Mouse (Mus musculus): ENCODE measurements around the gene Bri3bp.
"Not testable (repeated sequence)": the region's sequence is repeated elsewhere in the genome, so short reads cannot be mapped to it uniquely, and the experiment has no call there.

The Bri3bp gene

GRCm38 (mm10) chr5:125409348-125410090 lies 31.8 kb upstream of the Bri3bp start:
- DNase-seq (ENCODE audit: low spot score) = peak; percentile 59

DNA sequence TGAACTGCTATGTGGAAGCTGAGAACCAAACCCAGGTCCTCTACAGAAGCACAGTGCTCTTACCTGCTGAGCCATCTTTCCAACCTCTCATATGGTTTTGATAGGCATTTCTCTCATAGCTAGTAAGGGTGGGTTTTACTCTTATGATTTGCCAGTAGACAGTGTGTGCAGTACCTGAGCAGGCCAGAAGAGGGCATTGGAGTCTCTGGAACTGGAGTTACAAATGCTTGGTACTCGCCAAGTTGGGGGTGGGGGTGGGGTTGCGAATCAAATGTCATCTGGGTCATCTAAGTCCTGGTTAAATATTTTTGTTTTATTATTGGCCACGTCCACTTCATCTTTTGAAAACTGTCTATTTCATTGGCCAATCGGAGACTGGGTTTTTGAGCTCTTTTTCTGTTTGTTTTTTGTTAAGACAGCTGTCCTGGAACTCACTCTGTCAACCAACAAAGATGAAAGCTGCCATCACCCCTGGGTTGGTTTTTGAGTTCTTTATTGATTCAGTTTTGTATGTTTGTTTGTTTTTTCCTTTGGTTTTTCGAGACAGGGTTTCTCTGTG lies 29.3 kb upstream of the Bri3bp start:
- DNase-seq (ENCODE audit: low spot score) = peak; percentile 78

DNA sequence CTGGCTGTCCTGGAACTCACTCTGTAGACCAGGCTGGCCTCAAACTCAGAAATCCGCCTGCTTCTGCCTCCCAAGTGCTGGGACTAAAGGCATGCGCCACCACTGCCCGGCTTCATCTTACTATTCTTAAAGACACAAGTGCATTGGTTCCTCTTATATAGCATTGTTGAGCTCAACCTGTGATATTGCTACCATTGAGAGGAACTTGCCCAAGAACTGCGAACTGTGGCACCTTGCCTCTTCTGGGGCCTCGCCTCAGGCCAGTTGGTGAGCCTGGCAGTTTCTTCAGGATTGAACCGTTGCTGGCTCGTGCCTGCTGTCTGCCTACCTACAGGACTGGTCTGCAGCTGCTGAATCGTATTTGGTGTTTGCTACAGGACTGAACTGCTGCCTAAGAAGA lies 28.8 kb upstream of the Bri3bp start:
- not testable (repeated sequence) for DNase-seq (ENCODE audit: low spot score)

DNA sequence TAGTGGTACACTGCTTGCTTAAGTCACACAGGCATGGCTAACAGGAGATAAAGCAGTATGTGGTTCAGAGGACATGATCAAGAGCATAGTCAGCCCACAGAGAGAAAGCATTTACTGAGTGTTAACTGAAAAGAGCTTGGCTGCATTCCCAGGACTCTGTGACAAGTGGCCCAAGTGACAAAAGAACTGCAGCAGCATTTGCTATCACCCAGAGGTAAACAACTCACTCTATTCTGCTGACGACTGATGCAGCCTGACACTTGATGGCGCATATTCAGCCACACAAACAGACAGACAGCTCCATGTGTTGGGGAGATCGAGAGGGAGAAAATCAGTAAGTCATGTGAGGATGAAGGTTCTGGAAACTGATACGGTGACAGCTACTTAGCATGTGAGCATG lies 27.6 kb upstream of the Bri3bp start:
- no peak for DNase-seq (ENCODE audit: low spot score)

- no peak for DNase-seq (ENCODE audit: low spot score)
Observed at GRCm38 (mm10) chr5:125416183-125416582, 25.2 kb upstream of the Bri3bp start.

- no peak for DNase-seq (ENCODE audit: low spot score)
Observed at GRCm38 (mm10) chr5:125418636-125419035, 22.7 kb upstream of the Bri3bp start.

- DNase-seq (ENCODE audit: low spot score) = no peak
Observed at GRCm38 (mm10) chr5:125419124-125419523, 22.2 kb upstream of the Bri3bp start.

DNA sequence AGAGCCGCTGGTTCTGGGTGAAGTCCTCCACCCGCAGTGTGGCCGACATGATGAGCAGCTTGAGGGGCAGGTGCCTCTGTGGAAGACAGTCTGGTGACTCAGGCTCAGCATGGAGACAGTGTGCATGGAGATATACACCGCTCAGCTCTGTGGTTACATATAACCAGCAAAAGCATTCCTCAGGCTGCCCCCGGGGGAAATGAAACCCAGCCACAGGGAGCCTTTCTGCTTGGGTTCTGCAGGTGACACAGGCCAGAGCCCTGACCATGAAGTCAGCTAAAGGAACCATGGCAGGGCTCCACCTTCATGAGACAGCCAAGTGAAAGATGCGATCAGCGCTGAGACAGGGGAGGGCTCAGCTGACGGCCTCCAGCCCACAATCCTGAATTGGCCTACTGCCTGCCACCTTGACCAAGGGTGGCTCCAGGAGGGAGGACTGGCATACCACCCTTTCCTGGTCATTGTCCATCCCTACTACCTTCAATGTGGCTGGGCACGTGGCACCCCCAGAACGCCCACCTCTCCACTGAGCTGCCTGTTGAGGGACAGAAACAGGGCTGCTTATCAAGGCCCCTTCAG lies 15.6 kb upstream of the Bri3bp start:
- DNase-seq (ENCODE audit: low spot score) = no peak

DNA sequence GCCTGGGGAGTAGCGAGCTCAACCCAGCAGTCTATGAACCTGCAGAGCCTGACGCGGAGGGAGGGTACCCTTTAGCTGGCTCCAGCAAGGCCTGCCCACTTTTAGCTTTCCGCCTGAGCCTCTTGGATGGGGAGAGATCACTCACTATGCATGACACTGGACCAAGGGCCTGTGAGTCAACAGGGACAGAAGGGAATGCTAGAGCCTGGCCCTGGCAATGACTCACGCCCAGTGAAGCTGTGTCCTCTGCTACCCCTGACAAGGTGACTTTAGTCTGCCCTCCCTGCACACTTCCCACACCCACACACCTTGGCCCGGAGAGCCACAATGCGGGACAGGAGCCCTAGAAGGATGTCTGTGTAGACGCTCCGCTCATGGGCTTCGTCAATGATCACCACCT lies 15.0 kb upstream of the Bri3bp start:
- DNase-seq (ENCODE audit: low spot score) = no peak

GRCm38 (mm10) chr5:125432324-125432723 lies 9.0 kb upstream of the Bri3bp start:
- DNase-seq (ENCODE audit: low spot score) = not testable (repeated sequence)

- DNase-seq (ENCODE audit: low spot score) = peak; percentile 97
Observed at GRCm38 (mm10) chr5:125433793-125434337, 7.5 kb upstream of the Bri3bp start, which contains the start of gene Dhx37. TSS of gene Dhx37 (minus strand) at chr5:125434121.

DNA sequence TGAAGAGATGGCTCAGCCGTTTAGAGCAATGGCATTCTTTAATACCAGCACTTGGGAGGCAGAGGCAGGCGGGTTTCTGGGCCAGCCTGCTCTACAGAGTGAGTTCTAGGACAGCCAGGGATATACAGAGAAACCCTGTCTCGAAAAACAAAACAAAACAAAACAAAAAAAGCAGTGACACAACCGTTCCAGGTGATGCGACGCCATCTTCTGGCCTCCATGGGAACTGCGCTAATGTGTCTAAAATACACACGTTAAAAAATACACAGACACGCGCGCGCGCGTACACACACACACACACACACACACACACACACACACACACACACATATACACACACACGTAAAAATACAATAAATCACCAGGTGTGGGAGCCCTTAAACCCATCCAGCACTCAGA lies 7.0 kb upstream of the Bri3bp start:
- not testable (repeated sequence) for DNase-seq (ENCODE audit: low spot score)

GRCm38 (mm10) chr5:125440583-125441233 lies 660 bp upstream of the Bri3bp start:
- DNase-seq (ENCODE audit: low spot score) = no peak

DNA sequence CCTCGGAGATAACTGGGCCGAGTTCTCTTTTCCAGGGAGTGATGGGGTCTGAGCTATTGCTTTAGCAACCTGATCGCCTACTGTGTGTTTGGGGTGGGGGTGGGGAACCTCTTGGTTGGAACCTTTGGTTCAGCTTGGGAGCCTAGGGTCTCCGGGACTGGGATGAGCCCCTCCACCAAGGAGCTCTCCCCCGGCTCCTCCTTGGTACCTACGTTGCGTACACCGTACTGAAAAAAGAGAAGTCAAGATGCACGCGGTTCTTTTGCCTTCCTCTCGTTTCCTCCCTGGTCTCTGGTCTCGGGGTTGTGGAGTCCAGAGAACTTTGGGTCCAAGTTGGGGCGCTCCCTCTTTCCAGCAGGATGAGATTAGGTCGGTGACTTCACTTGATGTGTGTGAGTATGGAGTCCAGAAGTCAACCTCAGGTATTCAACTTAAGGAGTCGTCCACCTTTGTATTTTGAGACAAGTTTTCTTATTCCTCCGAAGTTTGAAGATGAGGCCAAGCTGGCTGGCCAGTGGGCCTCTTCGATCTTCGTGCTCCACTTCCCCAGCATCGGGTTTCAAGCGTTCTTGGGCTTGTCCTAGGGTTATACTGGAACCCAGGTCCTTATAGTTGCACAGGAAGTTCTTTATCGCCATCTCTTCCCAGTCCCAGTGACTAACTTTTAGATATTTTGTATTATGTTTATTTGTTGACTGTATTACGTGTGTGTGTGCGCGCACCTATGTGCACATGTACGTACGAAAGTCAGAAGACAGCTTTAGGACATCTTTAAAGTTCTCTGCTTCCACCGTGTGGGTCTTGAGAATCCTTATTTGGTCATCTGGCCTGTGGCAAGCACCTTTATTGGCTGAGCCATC lies 998 bp downstream of the Bri3bp start:
- peak; percentile 32 for DNase-seq (ENCODE audit: low spot score)

GRCm38 (mm10) chr5:125443335-125443734 lies 2.0 kb downstream of the Bri3bp start:
- no peak for DNase-seq (ENCODE audit: low spot score)

DNA sequence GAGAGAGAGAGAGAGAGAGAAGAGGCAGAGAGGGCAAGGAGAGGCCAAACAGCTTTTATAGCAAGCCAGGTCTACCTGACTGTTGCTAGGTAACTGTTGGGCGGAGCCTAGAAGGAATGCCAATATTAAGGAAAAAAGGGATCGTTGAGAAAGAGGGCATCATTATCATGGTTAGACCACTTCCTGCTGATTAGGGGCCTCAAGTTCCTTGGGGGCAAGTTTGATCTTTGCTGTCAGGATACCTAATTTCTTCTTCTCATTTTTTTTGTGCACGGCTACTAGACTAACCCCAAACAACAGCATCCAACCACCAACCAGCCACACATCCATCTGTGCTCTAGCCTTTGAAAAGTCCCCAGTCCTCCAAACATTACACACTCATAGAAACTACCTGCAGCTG lies 2.5 kb downstream of the Bri3bp start:
- no peak for DNase-seq (ENCODE audit: low spot score)

DNA sequence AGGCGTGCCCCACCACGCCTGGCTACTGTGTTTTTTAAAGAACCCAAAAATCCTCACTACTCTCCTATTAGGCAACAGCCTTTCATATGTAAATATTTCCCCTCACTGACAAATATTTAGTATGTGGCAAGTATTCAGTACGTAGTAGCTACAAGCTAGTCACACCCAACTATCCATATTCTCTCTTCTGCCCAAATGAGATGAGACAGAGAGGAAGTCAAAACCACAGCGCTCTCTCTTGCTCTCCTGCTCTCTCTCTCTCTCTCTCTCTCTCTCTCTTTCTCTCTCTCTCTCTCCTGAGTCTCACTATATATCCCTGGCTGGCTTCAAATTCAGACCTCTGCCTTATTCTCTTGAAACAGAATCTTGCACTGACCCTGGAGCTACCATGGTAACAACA lies 3.2 kb downstream of the Bri3bp start:
- no peak for DNase-seq (ENCODE audit: low spot score)

DNA sequence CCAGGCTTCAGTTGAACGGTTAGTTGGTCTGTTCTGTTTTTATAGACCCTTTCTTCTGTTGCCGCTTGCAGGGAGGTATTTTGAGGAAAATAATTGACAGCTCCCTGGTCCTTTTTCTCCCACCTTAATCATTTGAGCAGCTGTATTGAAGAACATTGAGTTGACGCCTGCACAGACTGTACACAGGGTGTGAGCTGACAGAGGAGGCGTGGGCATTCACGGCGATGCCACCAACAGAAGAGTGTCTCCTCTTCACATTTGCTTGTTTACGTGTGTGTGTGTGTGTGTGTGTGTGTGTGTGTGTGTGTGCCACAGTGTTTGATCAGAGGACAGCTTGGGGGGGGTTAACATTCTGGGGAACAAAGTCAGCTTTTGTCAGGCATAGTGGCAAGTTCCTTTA lies 5.0 kb downstream of the Bri3bp start:
- DNase-seq (ENCODE audit: low spot score) = no peak

DNA sequence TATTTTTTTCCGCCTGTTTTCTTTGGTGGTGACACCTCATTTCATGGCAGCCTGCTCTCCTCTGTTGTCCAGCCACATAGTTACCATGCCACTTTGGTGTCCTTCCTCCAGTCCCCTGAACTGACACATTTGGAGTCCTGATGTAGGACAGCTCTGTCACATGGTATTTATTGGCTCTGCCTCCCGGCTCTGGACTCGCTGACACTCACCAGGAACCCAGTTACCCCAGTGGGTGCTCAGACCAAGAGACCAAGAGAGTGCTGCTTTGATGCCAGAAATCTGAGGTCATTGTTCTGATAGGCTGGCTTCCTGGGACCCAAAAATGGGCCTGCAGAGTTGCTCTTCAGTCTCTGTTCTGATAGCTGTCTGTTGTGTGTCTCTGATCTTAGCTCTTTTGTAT lies 6.7 kb downstream of the Bri3bp start:
- DNase-seq (ENCODE audit: low spot score) = no peak

- DNase-seq (ENCODE audit: low spot score) = no peak
Observed at GRCm38 (mm10) chr5:125448631-125449030, 7.3 kb downstream of the Bri3bp start.

DNA sequence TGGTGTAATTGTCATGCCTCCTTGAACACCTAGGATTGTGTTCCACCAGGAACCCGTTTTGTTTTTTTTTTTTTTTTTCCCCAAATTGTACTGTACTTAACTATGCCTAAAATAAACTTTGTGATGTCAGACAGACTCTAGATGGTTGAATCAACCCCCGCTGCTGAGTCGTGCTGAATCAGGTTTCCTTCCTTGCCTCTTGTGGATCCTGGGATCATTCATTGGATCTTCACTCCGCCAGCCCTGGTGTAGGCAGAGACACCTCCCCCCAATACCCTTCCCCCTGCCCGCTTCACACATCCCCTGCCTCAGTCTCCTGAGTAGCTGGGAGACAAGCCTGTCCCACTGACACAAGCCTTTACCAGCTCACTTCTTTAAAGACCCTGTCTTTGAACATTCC lies 7.9 kb downstream of the Bri3bp start:
- DNase-seq (ENCODE audit: low spot score) = no peak

DNA sequence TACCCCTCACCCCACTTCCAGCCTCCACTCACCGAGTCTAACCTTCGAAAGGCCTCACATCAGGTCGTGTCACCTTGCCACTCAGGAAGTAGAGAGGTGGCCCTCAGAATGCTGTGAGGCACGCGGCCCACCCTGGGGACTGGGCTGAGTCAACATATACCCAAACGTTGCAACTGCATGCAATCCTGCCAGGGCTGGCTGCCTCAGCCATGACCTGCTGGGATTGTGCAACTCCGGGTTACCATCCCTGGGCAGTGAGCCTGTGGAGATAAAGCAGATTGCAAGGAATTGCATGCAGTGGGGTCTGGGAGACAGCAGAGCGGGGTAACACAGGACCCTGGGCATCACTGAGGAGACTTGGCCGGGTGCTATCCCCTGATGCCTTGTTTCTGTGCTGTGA lies 11.2 kb downstream of the Bri3bp start:
- no peak for DNase-seq (ENCODE audit: low spot score)
